Mouse (Mus musculus) ES-Bruce4 (cell line): Measurements from ENCODE around the gene Kif11.

ENCODE experiments used
- CTCF ChIP-seq: IDR thresholded peaks from one replicate; pipeline ENCODE4 v1.8.1; 2011; ENCODE audit warnings: low read depth, low read length
- POLR2A ChIP-seq: IDR thresholded peaks from one replicate; pipeline ENCODE4 v1.8.1; 2011; ENCODE audit warnings: low read length; ENCODE audit not compliant: insufficient read depth

- TF ChIP-seq CTCF (no peak), POLR2A (no peak)
Measured at GRCm38 (mm10) chr19:37348952-37349351, 27.3 kb upstream of the Kif11 start.
